Mouse (Mus musculus) forebrain, embryonic 11.5 days (tissue): ENCODE measurements around the gene Six5. TPM values are rescaled to one million over a fixed set of nuclear protein-coding genes. Genes with fewer than 3 reads are reported as not detected.
A peak's percentile ranks its signal among the peaks of the same experiment; 100 is the strongest.

ENCODE experiments used
- ATAC-seq: fragments of 200-750 bp; cut with Nextera tagmentation; replicated peaks from 2 replicates; pipeline ENCODE4 v1.8.0; 2017; ENCODE audit warnings: moderate TSS enrichment; ENCODE audit not compliant: low FRiP score
- DNase-seq: peaks from one replicate; pipeline ENCODE4 v3.0.0-alpha.2; 2017; ENCODE audit warnings: low spot score
- H3K27ac ChIP-seq: fragments of 300-500 bp; sonication (generic); 2 replicates; pipeline ENCODE4 v1.5.1; 2014; ENCODE audit warnings: low read depth, low read length
- H3K27me3 ChIP-seq: fragments of 300-500 bp; sonication (generic); 2 replicates; pipeline ENCODE4 v1.6.1; 2014; ENCODE audit warnings: mild to moderate bottlenecking, low read length, mixed read lengths; ENCODE audit not compliant: control insufficient read depth, insufficient read depth
- H3K36me3 ChIP-seq: fragments of 300-500 bp; sonication (generic); 2 replicates; pipeline ENCODE4 v1.6.1; 2014; ENCODE audit warnings: mild to moderate bottlenecking, low read length, moderate library complexity, mixed read lengths; ENCODE audit not compliant: control insufficient read depth, insufficient read depth
- H3K4me1 ChIP-seq: fragments of 300-500 bp; sonication (generic); replicated peaks from 2 replicates; pipeline ENCODE4 v1.6.1; 2014; ENCODE audit warnings: low read length, mixed read lengths; ENCODE audit not compliant: control insufficient read depth, insufficient read depth
- H3K4me2 ChIP-seq: fragments of 300-500 bp; sonication (generic); 2 replicates; pipeline ENCODE4 v1.6.1; 2014; ENCODE audit warnings: low read depth, mild to moderate bottlenecking, low read length, moderate library complexity, mixed read lengths; ENCODE audit not compliant: severe bottlenecking
- H3K4me3 ChIP-seq: fragments of 300-500 bp; sonication (generic); 2 replicates; pipeline ENCODE4 v1.5.1; 2014; ENCODE audit warnings: low read depth, low read length
- H3K9ac ChIP-seq: fragments of 300-500 bp; sonication (generic); 2 replicates; pipeline ENCODE4 v1.6.1; 2014; ENCODE audit warnings: low read length
- H3K9me3 ChIP-seq: fragments of 300-500 bp; sonication (generic); 2 replicates; pipeline ENCODE4 v1.6.1; 2016; ENCODE audit warnings: low read length, mixed read lengths; ENCODE audit not compliant: control insufficient read depth
- WGBS: fragments of 180-500 bp; shearing (Covaris S2); extraction: QIAGEN DNeasy Blood & Tissue Kit; methylation state at CpG from one replicate; pipeline ENCODE4 v1.1.7; 2014; 5-methylcytosine and 5-hydroxymethylcytosine counted together
- polyA plus RNA-seq: library from polyadenylated mRNA; unstranded; fragments of >200 nt; fragmentation: Nextera tagmentation; extraction: Ambion mirVana; gene quantifications from 2 replicates; pipeline ENCODE4 v1.2.1, GENCODE M21; 2014

Gene Six5
- polyA plus RNA-seq, 1 experiment from 2014 or later: 9.9 TPM

- no peak for ATAC-seq
- H3K27ac ChIP-seq: no peak overlapping the region
- no peaks in the 10 kb centered on the region for H3K4me1 ChIP-seq
- H3K9ac ChIP-seq: no peak overlapping the region
- H3K4me3 ChIP-seq: no peak overlapping the region
- DNase-seq: no peak
- H3K36me3 ChIP-seq: peaks cover 18% of the 10 kb centered on the region
- H3K4me2 ChIP-seq: no peak overlapping the region
- no peaks in the 10 kb centered on the region for H3K27me3 ChIP-seq
- no peaks in the 10 kb centered on the region for H3K9me3 ChIP-seq
- 90% methylated on average over 7 of the region's 7 CpGs for WGBS
These were observed 41.3 kb upstream of the Six5 start for GRCm38 (mm10) chr7:19053136-19053532.

- Histone ChIP-seq H3K4me2 (peak within 1 kb of the TSS; percentile 44; the same call in 1 of the 2 replicates), H3K27ac (no peak within 1 kb of the TSS), H3K36me3 (peaks cover 14% of the 10 kb centered on the region; the same call in 1 of the 2 replicates), H3K9me3 (no peaks in the 10 kb centered on the region), H3K4me1 (no peaks in the 10 kb centered on the region), H3K27me3 (no peaks in the 10 kb centered on the region), H3K4me3 (no peak within 1 kb of the TSS; the same call in none of the 2 replicates), H3K9ac (peak within 1 kb of the TSS; percentile 29)
- 25% methylated on average over 33 of the region's 33 CpGs for WGBS
- ATAC-seq (peak; percentile 76), DNase-seq (peak; percentile 88)
These were observed 40.2 kb upstream of the Six5 start, which contains the start of gene Rsph6a for GRCm38 (mm10) chr7:19054047-19054776. TSS of gene Rsph6a (plus strand) at chr7:19054690.

- Histone ChIP-seq H3K4me2 (peak overlapping the region; percentile 44; the same call in 1 of the 2 replicates), H3K36me3 (peaks cover 10% of the 10 kb centered on the region; the same call in 1 of the 2 replicates), H3K4me1 (no peaks in the 10 kb centered on the region), H3K9ac (peak overlapping the region; percentile 29), H3K9me3 (no peaks in the 10 kb centered on the region), H3K4me3 (no peak overlapping the region; the same call in 1 of the 2 replicates), H3K27me3 (no peaks in the 10 kb centered on the region), H3K27ac (no peak overlapping the region)
- 55% methylated on average over 9 of the region's 9 CpGs for WGBS
- ATAC-seq (no peak), DNase-seq (no peak)
These were observed 39.7 kb upstream of the Six5 start for GRCm38 (mm10) chr7:19054777-19055076.

GRCm38 (mm10) chr7:19055108-19055507 is 39.3 kb upstream of the Six5 start:
- no peak overlapping the region for H3K4me2 ChIP-seq
- ATAC-seq (no peak), DNase-seq (no peak)
- no peak overlapping the region for H3K4me3 ChIP-seq
- peaks cover 8% of the 10 kb centered on the region; the same call in 1 of the 2 replicates for H3K36me3 ChIP-seq
- 88% methylated on average over 8 of the region's 8 CpGs for WGBS
- H3K27me3 ChIP-seq: no peaks in the 10 kb centered on the region
- H3K9ac ChIP-seq: no peak overlapping the region
- H3K4me1 ChIP-seq: no peaks in the 10 kb centered on the region
- no peaks in the 10 kb centered on the region for H3K9me3 ChIP-seq
- H3K27ac ChIP-seq: no peak overlapping the region

GRCm38 (mm10) chr7:19057405-19057804 is 37.0 kb upstream of the Six5 start:
- ATAC-seq: no peak
- no peaks in the 10 kb centered on the region for H3K27me3 ChIP-seq
- H3K36me3 ChIP-seq: no peaks in the 10 kb centered on the region
- H3K27ac ChIP-seq: no peak overlapping the region
- H3K4me2 ChIP-seq: no peak overlapping the region
- no peak overlapping the region for H3K4me3 ChIP-seq
- DNase-seq: no peak
- no peak overlapping the region for H3K9ac ChIP-seq
- no peaks in the 10 kb centered on the region for H3K4me1 ChIP-seq
- H3K9me3 ChIP-seq: no peaks in the 10 kb centered on the region
- 94% methylated on average over 10 of the region's 10 CpGs for WGBS

- Histone ChIP-seq H3K9ac (no peak overlapping the region), H3K9me3 (no peaks in the 10 kb centered on the region), H3K4me2 (no peak overlapping the region), H3K4me1 (no peaks in the 10 kb centered on the region), H3K27me3 (peaks cover 20% of the 10 kb centered on the region), H3K36me3 (no peaks in the 10 kb centered on the region), H3K27ac (no peak overlapping the region), H3K4me3 (no peak overlapping the region)
- DNase-seq (no peak), ATAC-seq (no peak)
- 60% methylated on average over 13 of the region's 13 CpGs for WGBS
These were observed 28.5 kb upstream of the Six5 start for GRCm38 (mm10) chr7:19065896-19066295.

- Histone ChIP-seq H3K27me3 (peaks cover 20% of the 10 kb centered on the region), H3K4me2 (no peak overlapping the region), H3K36me3 (no peaks in the 10 kb centered on the region), H3K4me3 (no peak overlapping the region), H3K27ac (no peak overlapping the region), H3K9me3 (no peaks in the 10 kb centered on the region), H3K9ac (no peak overlapping the region), H3K4me1 (no peaks in the 10 kb centered on the region)
- no peak for DNase-seq
- ATAC-seq: no peak
- 53% methylated on average over 14 of the region's 14 CpGs for WGBS
These were observed 27.3 kb upstream of the Six5 start for GRCm38 (mm10) chr7:19067063-19067462.

- no peaks in the 10 kb centered on the region for H3K9me3 ChIP-seq
- no peak for ATAC-seq
- H3K4me1 ChIP-seq: no peaks in the 10 kb centered on the region
- no peak overlapping the region for H3K4me2 ChIP-seq
- no peak overlapping the region for H3K4me3 ChIP-seq
- H3K27me3 ChIP-seq: peaks cover 20% of the 10 kb centered on the region
- no peak overlapping the region for H3K9ac ChIP-seq
- no peaks in the 10 kb centered on the region for H3K36me3 ChIP-seq
- H3K27ac ChIP-seq: no peak overlapping the region
- peak; percentile 50 for DNase-seq
- WGBS: 69% methylated on average over 13 of the region's 14 CpGs
These were observed 26.5 kb upstream of the Six5 start for GRCm38 (mm10) chr7:19067935-19068334.

GRCm38 (mm10) chr7:19068707-19069106 is 25.7 kb upstream of the Six5 start:
- no peaks in the 10 kb centered on the region for H3K9me3 ChIP-seq
- peaks cover 20% of the 10 kb centered on the region for H3K27me3 ChIP-seq
- ATAC-seq (no peak), DNase-seq (peak; percentile 85)
- WGBS: 2% methylated on average over 2 of the region's 2 CpGs
- H3K4me1 ChIP-seq: no peaks in the 10 kb centered on the region
- H3K4me2 ChIP-seq: no peak overlapping the region
- H3K4me3 ChIP-seq: no peak overlapping the region
- no peaks in the 10 kb centered on the region for H3K36me3 ChIP-seq
- H3K9ac ChIP-seq: no peak overlapping the region
- H3K27ac ChIP-seq: no peak overlapping the region
